Mouse (Mus musculus): ENCODE results near the gene Ebf3. TPM values are rescaled to one million over a fixed set of nuclear protein-coding genes. Genes with fewer than 3 reads are reported as not detected.

Ebf3 gene
- polyA plus RNA-seq, 1 experiment from 2014 or later = 1.5 TPM

DNA sequence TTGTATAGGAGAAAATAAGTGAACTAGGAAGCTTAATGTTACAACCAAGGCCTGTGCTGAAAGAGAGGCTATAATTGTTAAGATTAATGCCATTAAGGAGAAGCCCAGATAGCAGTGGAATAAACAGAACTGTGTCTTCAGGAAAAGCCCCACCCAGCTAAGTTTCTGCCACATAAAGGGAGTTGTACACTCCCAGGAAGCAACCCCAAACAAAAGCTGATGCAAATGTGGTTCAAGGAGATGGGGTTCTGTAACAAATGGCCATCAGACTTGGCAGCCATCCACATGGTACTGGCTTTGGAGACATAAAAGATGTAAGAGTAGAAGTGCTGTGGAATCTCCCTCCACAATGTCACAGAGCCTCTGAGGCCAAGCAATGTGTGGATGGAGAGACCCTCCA is 155.2 kb downstream of the Ebf3 start:
- no peaks in the 10 kb centered on the region for H3K27me3 ChIP-seq (replicated peaks)
- no peaks in the 10 kb centered on the region for H3K4me1 ChIP-seq
- no peak overlapping the region for H3K27ac ChIP-seq
- no peak overlapping the region for H3K4me2 ChIP-seq
- no peaks in the 10 kb centered on the region for H3K9me3 ChIP-seq
- H3K9ac ChIP-seq = no peak overlapping the region
- no peaks in the 10 kb centered on the region for H3K36me3 ChIP-seq
- H3K4me3 ChIP-seq (replicated peaks) = no peak overlapping the region
- ATAC-seq (ENCODE audit: insufficient read depth, low FRiP score, low read depth) = no peak

DNA sequence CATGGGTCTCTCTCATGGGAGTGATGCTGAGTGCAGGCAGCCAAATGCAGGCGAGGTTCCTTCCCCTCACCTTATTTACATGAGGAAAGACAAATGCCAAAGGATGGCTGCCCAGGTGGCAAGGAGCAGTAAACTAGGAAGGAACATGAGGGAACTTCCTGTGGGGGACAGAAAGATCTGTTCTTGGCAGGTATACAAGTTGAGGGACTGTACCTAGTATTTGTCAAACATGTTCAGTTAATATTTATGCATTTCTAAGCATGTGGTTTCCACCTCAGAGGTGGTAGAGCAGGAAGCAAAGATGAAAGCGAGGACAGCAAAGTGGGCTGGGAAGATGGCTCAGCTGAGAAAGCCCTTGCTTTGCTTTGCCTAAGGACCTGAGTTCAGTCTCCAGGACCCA is 159.6 kb downstream of the Ebf3 start:
- Histone ChIP-seq H3K4me1 (no peaks in the 10 kb centered on the region), H3K36me3 (no peaks in the 10 kb centered on the region), H3K4me3 (replicated peaks) (no peak overlapping the region), H3K9ac (no peak overlapping the region), H3K27me3 (replicated peaks) (no peaks in the 10 kb centered on the region), H3K9me3 (no peaks in the 10 kb centered on the region), H3K27ac (no peak overlapping the region), H3K4me2 (no peak overlapping the region)
- no peak for ATAC-seq (ENCODE audit: insufficient read depth, low FRiP score, low read depth)
- WGBS = 50% methylated on average over 2 of the region's 2 CpGs

GRCm38 (mm10) chr7:137151854-137152253 is 162.4 kb downstream of the Ebf3 start:
- 79% methylated on average over 2 of the region's 2 CpGs for WGBS
- ATAC-seq (ENCODE audit: insufficient read depth, low FRiP score, low read depth) = no peak; the same call in 1 of the 2 replicates
- Histone ChIP-seq H3K9ac (no peak overlapping the region), H3K36me3 (no peaks in the 10 kb centered on the region), H3K9me3 (no peaks in the 10 kb centered on the region), H3K4me2 (no peak overlapping the region), H3K27me3 (replicated peaks) (no peaks in the 10 kb centered on the region), H3K4me3 (replicated peaks) (no peak overlapping the region), H3K4me1 (no peaks in the 10 kb centered on the region), H3K27ac (no peak overlapping the region)

DNA sequence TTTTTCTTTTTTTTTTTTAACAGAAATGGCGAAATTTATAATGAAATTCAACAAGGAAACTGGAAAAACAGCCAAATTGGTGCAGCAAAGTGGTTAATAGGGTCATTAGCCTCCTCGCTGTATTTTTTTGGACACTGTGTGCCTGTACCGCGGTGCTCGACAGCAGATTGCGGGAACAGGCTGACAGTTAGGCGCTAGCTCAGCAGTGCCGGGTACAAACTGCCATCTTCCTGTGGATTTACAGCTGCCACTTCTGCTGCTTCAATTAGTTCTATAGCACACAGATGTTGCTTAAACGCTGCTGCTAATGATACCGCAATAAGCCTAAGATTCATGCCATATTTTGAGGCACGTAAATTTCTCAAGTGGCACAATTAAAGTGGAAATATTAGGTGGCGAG is 167.1 kb downstream of the Ebf3 start:
- H3K9ac ChIP-seq = no peak overlapping the region
- no peak overlapping the region for H3K27ac ChIP-seq
- 81% methylated on average over 12 of the region's 12 CpGs for WGBS
- ATAC-seq (ENCODE audit: insufficient read depth, low FRiP score, low read depth) = no peak
- H3K4me2 ChIP-seq = no peak overlapping the region
- H3K27me3 ChIP-seq (replicated peaks) = no peaks in the 10 kb centered on the region
- H3K4me3 ChIP-seq (replicated peaks) = no peak overlapping the region
- no peaks in the 10 kb centered on the region for H3K9me3 ChIP-seq
- no peaks in the 10 kb centered on the region for H3K4me1 ChIP-seq
- no peaks in the 10 kb centered on the region for H3K36me3 ChIP-seq

Other genes with a start within 250 kb of the Ebf3 start
- 23.2 and 26.1 TPM in 2 replicates for gene 9430038I01Rik, start 96.3 kb upstream of the Ebf3 start, polyA plus RNA-seq (2015; fragmentation: Nextera tagmentation; extraction: Ambion mirVana)
- gene Glrx3, start 123.2 kb upstream of the Ebf3 start, polyA plus RNA-seq (2015; fragmentation: Nextera tagmentation; extraction: Ambion mirVana) = 196 and 223 TPM in 2 replicates

Measured in stomach, embryonic 15.5 days (tissue).